Mouse (Mus musculus): ENCODE results near the gene Imp4. TPM values are rescaled to one million over a fixed set of nuclear protein-coding genes. Genes with fewer than 3 reads are reported as not detected.
A peak's percentile ranks its signal among the peaks of the same experiment; 100 is the strongest.

Gene Imp4
- polyA plus RNA-seq, 2 experiments = 21.2 to 56.8 TPM

DNA sequence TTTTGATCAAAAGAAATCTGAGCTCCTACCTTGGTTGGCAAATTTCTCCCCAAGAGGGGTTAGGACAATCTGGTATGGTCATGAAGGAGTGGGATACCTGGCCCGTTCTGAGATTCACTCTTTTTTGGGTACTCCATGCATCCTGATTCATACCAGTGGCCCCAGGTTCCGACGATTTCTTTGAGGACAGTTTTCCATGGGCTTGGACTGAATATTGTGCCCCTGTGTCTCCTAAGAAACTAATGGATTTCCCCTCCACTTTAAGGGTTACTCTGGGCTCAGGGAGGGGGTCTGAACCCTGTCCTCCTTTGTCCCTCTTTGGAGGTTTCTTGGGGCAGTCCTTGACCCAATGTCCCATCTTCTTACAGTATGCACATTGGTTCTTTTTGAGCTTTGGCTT lies 8.7 kb upstream of the Imp4 start:
- no peaks in the 10 kb centered on the region for H3K27me3 ChIP-seq (ENCODE audit: control insufficient read depth, insufficient read depth, low read length)
- H3K9me3 ChIP-seq (ENCODE audit: control insufficient read depth, low read length) = peaks cover 7% of the 10 kb centered on the region
- TF ChIP-seq EP300 (IDR thresholded peaks at IDR 0.05; ENCODE audit: low read depth) = no peak
- TF ChIP-seq CTCF (IDR thresholded peaks at IDR 0.05; ENCODE audit: low read depth) = no peak
- no peaks in the 10 kb centered on the region for H3K36me3 ChIP-seq (replicated peaks; ENCODE audit: control insufficient read depth, insufficient read depth, low read depth)
- H3K9ac ChIP-seq (replicated peaks) = no peak overlapping the region
- H3K27ac ChIP-seq = no peak overlapping the region
- ATAC-seq (ENCODE audit: insufficient read depth) (no peak), DNase-seq (ENCODE audit: low read depth in 3 of 3, low spot score in 3 of 3) (no peak)
- WGBS (ENCODE audit: insufficient replicate concordance) = 62% methylated on average over 3 of the region's 3 CpGs
- H3K4me2 ChIP-seq (ENCODE audit: low read depth) = no peak overlapping the region
- H3K4me1 ChIP-seq (replicated peaks; ENCODE audit: control insufficient read depth in 2 of 2, insufficient read depth in 2 of 2, low read length in 1 of 2) = peaks cover 0 to 4% of the 10 kb centered on the region in 2 experiments; a peak in 1 of 4 replicates
- H3K4me3 ChIP-seq (ENCODE audit: insufficient read depth in 1 of 2, low read depth in 2 of 2, low read length in 2 of 2) = no peak overlapping the region

DNA sequence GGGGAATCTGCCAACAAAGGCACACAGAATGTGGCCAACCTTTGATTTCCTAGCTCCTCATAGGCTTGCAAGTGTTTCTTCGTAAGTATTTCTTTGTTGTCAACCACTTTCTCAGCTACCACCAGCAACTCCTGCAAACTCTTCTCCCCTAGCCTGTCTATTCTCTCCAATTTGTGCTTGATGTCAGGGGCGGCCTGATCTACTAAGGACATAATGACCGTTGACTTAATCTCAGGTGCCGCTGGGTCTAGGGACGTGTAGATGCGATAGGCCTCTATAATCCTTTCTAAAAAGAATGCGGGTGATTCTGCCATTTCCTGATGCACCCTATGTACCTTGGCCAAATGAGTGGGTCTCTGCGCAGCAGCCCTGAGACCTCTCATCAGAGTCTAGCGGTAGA lies 8.2 kb upstream of the Imp4 start:
- H3K27ac ChIP-seq = no peak overlapping the region
- WGBS (ENCODE audit: insufficient replicate concordance) = 83% methylated on average over 9 of the region's 9 CpGs
- no peaks in the 10 kb centered on the region for H3K27me3 ChIP-seq (ENCODE audit: control insufficient read depth, insufficient read depth, low read length)
- no peak overlapping the region for H3K9ac ChIP-seq (replicated peaks)
- no peaks in the 10 kb centered on the region for H3K36me3 ChIP-seq (replicated peaks; ENCODE audit: control insufficient read depth, insufficient read depth, low read depth)
- peaks cover 0 to 4% of the 10 kb centered on the region in 2 experiments; a peak in 1 of 4 replicates for H3K4me1 ChIP-seq (replicated peaks; ENCODE audit: control insufficient read depth in 2 of 2, insufficient read depth in 2 of 2, low read length in 1 of 2)
- no peak for TF ChIP-seq CTCF (IDR thresholded peaks at IDR 0.05; ENCODE audit: low read depth)
- TF ChIP-seq EP300 (IDR thresholded peaks at IDR 0.05; ENCODE audit: low read depth) = no peak
- H3K9me3 ChIP-seq (ENCODE audit: control insufficient read depth, low read length) = peaks cover 7% of the 10 kb centered on the region
- H3K4me2 ChIP-seq (ENCODE audit: low read depth) = no peak overlapping the region
- DNase-seq (ENCODE audit: low read depth in 3 of 3, low spot score in 3 of 3) (no peak), ATAC-seq (ENCODE audit: insufficient read depth) (no peak)
- H3K4me3 ChIP-seq (ENCODE audit: insufficient read depth in 1 of 2, low read depth in 2 of 2, low read length in 2 of 2) = no peak overlapping the region

DNA sequence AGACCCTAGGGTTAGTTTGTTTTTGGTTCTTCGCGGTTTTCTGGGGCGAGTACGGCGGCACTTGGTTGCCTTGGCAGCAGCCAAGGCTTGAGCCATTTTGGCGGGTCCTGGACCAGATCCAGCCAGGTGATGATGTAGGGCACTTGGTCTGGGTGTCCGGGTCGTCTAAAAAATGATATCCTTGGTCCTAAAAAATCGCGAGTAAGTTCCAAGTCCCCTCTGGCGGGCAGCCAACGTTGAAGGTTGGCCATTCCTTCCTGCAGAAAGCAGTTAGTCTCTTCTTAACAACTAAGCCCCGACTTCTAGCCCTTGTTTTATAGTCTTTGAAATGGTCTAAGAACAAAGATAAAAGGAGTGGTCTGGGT lies 7.3 kb upstream of the Imp4 start:
- no peak for DNase-seq (ENCODE audit: low read depth in 3 of 3, low spot score in 3 of 3)
- WGBS (ENCODE audit: insufficient replicate concordance) = 64% methylated on average over 13 of the region's 13 CpGs

DNA sequence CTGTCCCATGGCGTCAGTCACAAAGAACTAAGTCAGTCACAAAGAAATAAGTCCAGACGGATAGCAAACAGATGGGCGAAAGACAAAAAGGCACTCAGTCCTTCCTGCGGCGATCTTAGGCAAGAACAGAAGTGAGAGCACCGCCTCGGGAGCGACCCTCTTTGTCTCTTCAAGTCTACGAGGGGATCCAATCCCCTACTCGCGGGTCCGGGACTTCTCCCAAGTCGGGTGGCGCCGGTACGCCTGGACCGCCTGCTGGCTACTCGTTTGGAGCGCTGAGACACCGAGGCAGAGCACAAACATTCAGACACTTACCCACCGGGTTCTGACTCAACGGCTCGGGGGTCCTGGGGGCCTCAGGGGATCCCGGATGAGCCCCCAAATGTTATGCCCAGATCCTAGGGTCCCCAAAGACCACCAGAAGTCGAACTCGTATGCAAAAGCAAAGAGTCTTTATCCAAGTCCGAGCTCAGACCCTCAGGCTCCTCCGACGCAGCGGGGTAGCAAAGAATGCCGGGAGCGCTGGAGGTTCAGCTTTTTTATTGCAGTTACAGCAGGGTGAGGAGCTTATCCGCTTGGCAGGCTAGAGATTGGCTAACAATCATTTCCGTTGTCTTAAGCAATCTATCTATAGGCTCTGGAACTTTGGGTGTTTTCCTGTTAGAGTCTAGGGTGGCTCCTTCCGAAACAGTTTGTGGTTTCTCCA lies 6.7 kb upstream of the Imp4 start:
- Histone ChIP-seq H3K4me3 (ENCODE audit: insufficient read depth in 1 of 2, low read depth in 2 of 2, low read length in 2 of 2) (peak overlapping the region; percentile 54 to 75), H3K36me3 (replicated peaks; ENCODE audit: control insufficient read depth, insufficient read depth, low read depth) (no peaks in the 10 kb centered on the region), H3K4me1 (replicated peaks; ENCODE audit: control insufficient read depth in 2 of 2, insufficient read depth in 2 of 2, low read length in 1 of 2) (peaks cover 0 to 4% of the 10 kb centered on the region in 2 experiments; a peak in 1 of 4 replicates), H3K9me3 (ENCODE audit: control insufficient read depth, low read length) (peaks cover 7% of the 10 kb centered on the region), H3K27ac (no peak overlapping the region), H3K9ac (replicated peaks) (peak overlapping the region; percentile 38), H3K27me3 (ENCODE audit: control insufficient read depth, insufficient read depth, low read length) (no peaks in the 10 kb centered on the region), H3K4me2 (ENCODE audit: low read depth) (peak overlapping the region; percentile 87)
- 23% methylated on average over 35 of the region's 35 CpGs for WGBS (ENCODE audit: insufficient replicate concordance)
- DNase-seq (ENCODE audit: low read depth in 3 of 3, low spot score in 3 of 3) (peak in 1 of 3 experiments; percentile 52), ATAC-seq (ENCODE audit: insufficient read depth) (peak; percentile 23; the same call in 1 of the 2 replicates)
- TF ChIP-seq CTCF (IDR thresholded peaks at IDR 0.05; ENCODE audit: low read depth) (no peak), EP300 (IDR thresholded peaks at IDR 0.05; ENCODE audit: low read depth) (no peak)

More for the DNA sequence above, 7.3 kb upstream of the Imp4 start:
- Histone ChIP-seq H3K4me2 (ENCODE audit: low read depth) (peak overlapping the region; percentile 87), H3K4me3 (ENCODE audit: insufficient read depth in 1 of 2, low read depth in 2 of 2, low read length in 2 of 2) (peak overlapping the region; percentile 54 to 75; a peak in 3 of 4 replicates), H3K27ac (no peak overlapping the region), H3K4me1 (replicated peaks; ENCODE audit: control insufficient read depth in 2 of 2, insufficient read depth in 2 of 2, low read length in 1 of 2) (peaks cover 0 to 4% of the 10 kb centered on the region in 2 experiments; a peak in 1 of 4 replicates), H3K27me3 (ENCODE audit: control insufficient read depth, insufficient read depth, low read length) (no peaks in the 10 kb centered on the region), H3K36me3 (replicated peaks; ENCODE audit: control insufficient read depth, insufficient read depth, low read depth) (no peaks in the 10 kb centered on the region), H3K9me3 (ENCODE audit: control insufficient read depth, low read length) (peaks cover 7% of the 10 kb centered on the region), H3K9ac (replicated peaks) (no peak overlapping the region)
- no peak for ATAC-seq (ENCODE audit: insufficient read depth)
- no peak for TF ChIP-seq EP300 (IDR thresholded peaks at IDR 0.05; ENCODE audit: low read depth)
- no peak for TF ChIP-seq CTCF (IDR thresholded peaks at IDR 0.05; ENCODE audit: low read depth)

DNA sequence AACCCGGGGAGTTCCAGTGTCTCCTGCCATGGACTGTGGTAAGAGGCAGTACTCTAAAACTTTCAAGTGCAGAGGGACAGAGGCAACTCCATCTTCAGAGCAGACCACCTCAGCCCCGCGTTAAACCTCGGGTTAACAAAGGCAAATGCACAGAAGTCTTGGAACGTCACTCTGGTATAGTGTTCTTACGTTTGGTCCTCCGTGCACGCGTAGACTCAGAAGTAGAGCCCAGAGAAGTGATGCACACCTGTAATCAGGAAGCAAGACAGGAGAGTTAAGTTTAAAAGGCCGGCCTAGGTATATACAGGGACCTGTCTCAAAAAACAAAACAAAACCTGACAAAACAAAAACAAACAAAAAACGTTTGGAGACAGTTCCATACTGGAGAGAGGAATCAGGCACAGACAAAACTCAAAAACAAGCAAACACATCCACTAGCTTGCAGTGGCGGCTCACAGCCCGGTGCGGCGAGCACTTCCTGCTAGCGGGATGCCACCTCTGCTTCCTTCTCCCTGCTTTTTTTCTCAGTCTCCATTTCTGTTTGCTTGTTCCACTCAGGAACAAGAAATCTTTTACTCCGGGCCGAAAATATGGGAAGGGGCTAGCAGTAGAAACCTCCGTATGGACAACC lies 5.6 kb upstream of the Imp4 start:
- TF ChIP-seq CTCF (IDR thresholded peaks at IDR 0.05; ENCODE audit: low read depth) (no peak), EP300 (IDR thresholded peaks at IDR 0.05; ENCODE audit: low read depth) (no peak)
- ATAC-seq (ENCODE audit: insufficient read depth) (peak; percentile 16; the same call in 1 of the 2 replicates), DNase-seq (ENCODE audit: low read depth in 3 of 3, low spot score in 3 of 3) (no peak)
- H3K9me3 ChIP-seq (ENCODE audit: control insufficient read depth, low read length) = peaks cover 7% of the 10 kb centered on the region
- H3K36me3 ChIP-seq (replicated peaks; ENCODE audit: control insufficient read depth, insufficient read depth, low read depth) = no peaks in the 10 kb centered on the region
- peak overlapping the region; percentile 75 to 94 for H3K4me3 ChIP-seq (ENCODE audit: insufficient read depth in 1 of 2, low read depth in 2 of 2, low read length in 2 of 2)
- H3K27ac ChIP-seq = no peak overlapping the region
- H3K4me1 ChIP-seq (replicated peaks; ENCODE audit: control insufficient read depth in 2 of 2, insufficient read depth in 2 of 2, low read length in 1 of 2) = peaks cover 3 to 7% of the 10 kb centered on the region in 2 experiments
- WGBS (ENCODE audit: insufficient replicate concordance) = 12% methylated on average over 19 of the region's 19 CpGs
- H3K27me3 ChIP-seq (ENCODE audit: control insufficient read depth, insufficient read depth, low read length) = no peaks in the 10 kb centered on the region
- H3K9ac ChIP-seq (replicated peaks) = peak overlapping the region; percentile 71
- peak overlapping the region; percentile 87 for H3K4me2 ChIP-seq (ENCODE audit: low read depth)

Measured in liver, embryonic 14.5 days (tissue).